Mouse (Mus musculus) myocyte (in vitro differentiated cells): ENCODE measurements around the gene Tdg. TPM values are rescaled to one million over a fixed set of nuclear protein-coding genes. Genes with fewer than 3 reads are reported as not detected.

Experiments
- H3K27me3 ChIP-seq: one replicate; pipeline ENCODE4 v1.6.1; 2011; ENCODE audit not compliant: control insufficient read depth, insufficient read depth, insufficient read length
- H3K36me3 ChIP-seq: one replicate; pipeline ENCODE4 v1.6.1; 2011; ENCODE audit not compliant: control insufficient read depth, insufficient read depth
- H3K4me2 ChIP-seq: one replicate; pipeline ENCODE4 v1.6.1; 2011; ENCODE audit warnings: low read depth, control low read depth
- H3K4me3 ChIP-seq: one replicate; pipeline ENCODE4 v1.5.1; 2011; ENCODE audit warnings: mild to moderate bottlenecking, control low read depth, moderate library complexity
- H3K79me2 ChIP-seq: one replicate; pipeline ENCODE4 v1.6.1; 2011; ENCODE audit not compliant: control insufficient read depth, insufficient read depth
- H3ac ChIP-seq: one replicate; pipeline ENCODE4 v1.6.1; 2011; ENCODE audit not compliant: control insufficient read depth, insufficient read length
- CEBPB ChIP-seq: IDR thresholded peaks from 2 replicates; pipeline ENCODE4 v1.6.1; 2011; ENCODE audit warnings: mild to moderate bottlenecking, moderate library complexity; ENCODE audit not compliant: poor library complexity, insufficient read depth, severe bottlenecking
- E2F4 ChIP-seq: IDR thresholded peaks from one replicate; pipeline ENCODE4 v1.6.1; 2011; ENCODE audit warnings: mild to moderate bottlenecking, control low read depth, moderate library complexity; ENCODE audit not compliant: insufficient read depth
- MAX ChIP-seq: IDR thresholded peaks from one replicate; pipeline ENCODE4 v1.6.1; 2011; ENCODE audit warnings: low read depth, mild to moderate bottlenecking, control low read depth
- MYOD1 ChIP-seq, 3 experiments: IDR thresholded peaks; one replicate each; pipeline ENCODE4 v1.6.1; 2011; ENCODE audit warnings: control low read depth in 2 of 3, low read depth in 2 of 3, mild to moderate bottlenecking in 2 of 3, moderate library complexity in 1 of 3; ENCODE audit not compliant: insufficient read length in 2 of 3, control insufficient read depth in 1 of 3
- MYOG ChIP-seq, 3 experiments: IDR thresholded peaks; one replicate each; pipeline ENCODE4 v1.6.1; 2011; ENCODE audit warnings: control low read depth in 2 of 3, low read depth in 2 of 3, mild to moderate bottlenecking in 2 of 3; ENCODE audit not compliant: insufficient read length in 2 of 3, control insufficient read depth in 1 of 3, insufficient read depth in 1 of 3
- POLR2A ChIP-seq: IDR thresholded peaks from one replicate; pipeline ENCODE4 v1.6.1; 2011; ENCODE audit warnings: low read depth, mild to moderate bottlenecking, control low read depth, moderate library complexity; ENCODE audit not compliant: insufficient read length
- POLR2AphosphoS2 ChIP-seq: IDR thresholded peaks from one replicate; pipeline ENCODE4 v1.6.1; 2011; ENCODE audit warnings: low read depth, control low read depth; ENCODE audit not compliant: insufficient read length
- REST ChIP-seq: IDR thresholded peaks from one replicate; pipeline ENCODE4 v1.6.1; 2011; ENCODE audit warnings: mild to moderate bottlenecking, control low read depth, moderate library complexity; ENCODE audit not compliant: insufficient read depth, insufficient read length
- SRF ChIP-seq: IDR thresholded peaks from one replicate; pipeline ENCODE4 v1.6.1; 2011; ENCODE audit warnings: low read depth; ENCODE audit not compliant: control insufficient read depth, insufficient read length
- TCF12 ChIP-seq: IDR thresholded peaks from one replicate; pipeline ENCODE4 v1.6.1; 2011; ENCODE audit warnings: mild to moderate bottlenecking, control low read depth; ENCODE audit not compliant: poor library complexity, insufficient read depth, severe bottlenecking
- TCF3 ChIP-seq: IDR thresholded peaks from one replicate; pipeline ENCODE4 v1.6.1; 2011; ENCODE audit warnings: low read depth, control low read depth; ENCODE audit not compliant: insufficient read length
- USF1 ChIP-seq: IDR thresholded peaks from one replicate; pipeline ENCODE4 v1.6.1; 2011; ENCODE audit warnings: low read depth, mild to moderate bottlenecking, control low read depth, moderate library complexity
- polyA plus RNA-seq: library from polyadenylated mRNA; unstranded; fragments of >200 nt; fragmentation: generic; extraction: Trizol; gene quantifications from one replicate; pipeline ENCODE4 v1.2.1, GENCODE M21; 2012; ENCODE audit warnings: missing spikeins

Tdg gene
- polyA plus RNA-seq, 1 experiment: 18.2 TPM

GRCm38 (mm10) chr10:82662267-82662990 is 32.8 kb downstream of the Tdg start:
- Histone ChIP-seq H3K4me2 (no peak overlapping the region), H3ac (no peak overlapping the region), H3K4me3 (no peak overlapping the region), H3K36me3 (no peaks in the 10 kb centered on the region), H3K27me3 (no peaks in the 10 kb centered on the region), H3K79me2 (no peaks in the 10 kb centered on the region)
- TF ChIP-seq MAX: no peak
- TF ChIP-seq POLR2A: no peak
- peak in 1 of 3 experiments; percentile 40 for TF ChIP-seq MYOD1 (IDR thresholded peaks at IDR 0.05; ENCODE audit: control insufficient read depth in 1 of 3, insufficient read length in 2 of 3, low read depth in 2 of 3)
- peak in 2 of 3 experiments; percentile 29 to 70 for TF ChIP-seq MYOG (IDR thresholded peaks at IDR 0.05; ENCODE audit: control insufficient read depth in 1 of 3, insufficient read depth in 1 of 3, insufficient read length in 2 of 3, low read depth in 2 of 3)
- no peak for TF ChIP-seq REST
- no peak for TF ChIP-seq E2F4
- TF ChIP-seq TCF12: no peak
- TF ChIP-seq POLR2AphosphoS2: no peak
- no peak for TF ChIP-seq TCF3
- no peak for TF ChIP-seq USF1
- TF ChIP-seq SRF: no peak
- no peak for TF ChIP-seq CEBPB

GRCm38 (mm10) chr10:82663289-82663688 is 33.7 kb downstream of the Tdg start:
- TF ChIP-seq MAX (no peak), MYOG (IDR thresholded peaks at IDR 0.05; ENCODE audit: control insufficient read depth in 1 of 3, insufficient read depth in 1 of 3, insufficient read length in 2 of 3, low read depth in 2 of 3) (no peak), TCF12 (no peak), MYOD1 (IDR thresholded peaks at IDR 0.05; ENCODE audit: control insufficient read depth in 1 of 3, insufficient read length in 2 of 3, low read depth in 2 of 3) (no peak), POLR2AphosphoS2 (no peak), TCF3 (no peak), CEBPB (no peak), USF1 (no peak), POLR2A (no peak), REST (no peak)
- Histone ChIP-seq H3K4me2 (no peak overlapping the region), H3ac (no peak overlapping the region)

GRCm38 (mm10) chr10:82665951-82666350 is 36.3 kb downstream of the Tdg start:
- Histone ChIP-seq H3ac (no peak overlapping the region), H3K36me3 (no peaks in the 10 kb centered on the region), H3K4me3 (no peak overlapping the region), H3K79me2 (no peaks in the 10 kb centered on the region), H3K27me3 (no peaks in the 10 kb centered on the region), H3K4me2 (no peak overlapping the region)
- no peak for TF ChIP-seq POLR2A
- no peak for TF ChIP-seq MYOG (IDR thresholded peaks at IDR 0.05; ENCODE audit: control insufficient read depth in 1 of 3, insufficient read depth in 1 of 3, insufficient read length in 2 of 3, low read depth in 2 of 3)
- no peak for TF ChIP-seq MAX
- no peak for TF ChIP-seq SRF
- no peak for TF ChIP-seq REST
- TF ChIP-seq E2F4: no peak
- TF ChIP-seq USF1: no peak

More at GRCm38 (mm10) chr10:82663289-82663688, 33.7 kb downstream of the Tdg start:
- Histone ChIP-seq H3K4me3 (no peak overlapping the region), H3K27me3 (no peaks in the 10 kb centered on the region), H3K79me2 (no peaks in the 10 kb centered on the region), H3K36me3 (no peaks in the 10 kb centered on the region)

DNA sequence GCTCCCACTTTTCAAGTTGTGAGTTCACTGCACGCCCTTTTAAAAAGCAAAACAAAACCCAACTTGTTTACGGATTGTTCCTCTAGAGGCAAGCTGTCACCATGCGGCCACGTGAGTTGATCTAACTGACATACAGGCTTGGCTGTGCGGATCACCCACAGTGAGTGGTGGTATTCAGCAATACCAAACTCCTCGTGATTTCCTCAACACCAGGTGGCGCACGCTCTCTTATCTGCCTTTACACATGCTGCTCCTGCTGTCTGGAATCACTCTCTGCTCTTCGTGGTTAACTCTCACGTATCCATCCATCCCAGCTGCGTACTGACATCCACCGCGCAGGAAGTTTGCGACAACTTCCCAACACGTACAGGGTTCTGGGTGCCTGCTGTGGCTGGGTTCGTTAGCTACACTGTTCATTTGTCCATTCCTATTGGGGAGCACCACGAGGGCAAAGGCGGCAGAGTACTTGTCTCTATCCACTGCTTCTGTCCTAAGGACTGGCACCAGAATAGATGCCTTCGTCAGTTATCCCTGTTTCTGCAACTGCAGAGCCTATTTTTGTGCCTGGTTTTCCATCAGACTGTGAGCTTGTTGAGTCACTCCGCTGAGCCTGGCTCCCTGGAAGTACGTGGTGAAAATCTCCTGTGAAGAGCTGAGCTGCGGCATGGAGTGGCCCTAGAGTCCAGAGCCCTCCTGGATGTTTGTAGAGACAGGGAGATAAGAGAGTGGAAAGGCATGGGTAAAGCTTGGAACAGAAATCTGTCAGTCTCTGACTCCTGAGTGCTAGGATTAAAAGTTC is 37.0 kb downstream of the Tdg start:
- H3K4me3 ChIP-seq: no peak overlapping the region

GRCm38 (mm10) chr10:82670205-82670604 is 40.6 kb downstream of the Tdg start:
- Histone ChIP-seq H3K79me2 (no peaks in the 10 kb centered on the region), H3K4me2 (no peak overlapping the region), H3K36me3 (no peaks in the 10 kb centered on the region), H3ac (no peak overlapping the region), H3K27me3 (no peaks in the 10 kb centered on the region), H3K4me3 (no peak overlapping the region)
- TF ChIP-seq USF1: no peak
- no peak for TF ChIP-seq TCF12
- no peak for TF ChIP-seq TCF3
- no peak for TF ChIP-seq CEBPB
- no peak for TF ChIP-seq E2F4
- no peak for TF ChIP-seq REST
- no peak for TF ChIP-seq MAX

More for the DNA sequence above, 37.0 kb downstream of the Tdg start:
- H3K36me3 ChIP-seq: no peaks in the 10 kb centered on the region
- TF ChIP-seq TCF12 (no peak), MYOD1 (IDR thresholded peaks at IDR 0.05; ENCODE audit: control insufficient read depth in 1 of 3, insufficient read length in 2 of 3, low read depth in 2 of 3) (peak in 1 of 3 experiments; percentile 4)
- no peak overlapping the region for H3ac ChIP-seq
- H3K4me2 ChIP-seq: peak overlapping the region; percentile 56
- no peaks in the 10 kb centered on the region for H3K79me2 ChIP-seq
- H3K27me3 ChIP-seq: no peaks in the 10 kb centered on the region
